Mouse (Mus musculus) embryonic facial prominence, embryonic 13.5 days (tissue): ENCODE data around the gene Foxn1. TPM values are rescaled to one million over a fixed set of nuclear protein-coding genes. Genes with fewer than 3 reads are reported as not detected.

Experiments used
- ATAC-seq: fragments of 200-750 bp; cut with Nextera tagmentation; 2 replicates; pipeline ENCODE4 v1.8.0; 2017; ENCODE audit warnings: low read depth; ENCODE audit not compliant: insufficient number of reproducible peaks, insufficient read depth, low FRiP score, low TSS enrichment
- H3K27ac ChIP-seq: fragments of 300-500 bp; sonication (generic); 2 replicates; pipeline ENCODE4 v1.5.1; 2015; ENCODE audit warnings: moderate library complexity, mild to moderate bottlenecking, inconsistent platforms
- H3K27me3 ChIP-seq: fragments of 300-500 bp; sonication (generic); 2 replicates; pipeline ENCODE4 v1.6.1; 2015; ENCODE audit warnings: mild to moderate bottlenecking, inconsistent platforms
- H3K36me3 ChIP-seq: fragments of 300-500 bp; sonication (generic); 2 replicates; pipeline ENCODE4 v1.6.1; 2015; ENCODE audit warnings: mild to moderate bottlenecking, inconsistent platforms
- H3K4me1 ChIP-seq: fragments of 300-500 bp; sonication (generic); 2 replicates; pipeline ENCODE4 v1.6.1; 2015; ENCODE audit warnings: inconsistent platforms
- H3K4me2 ChIP-seq: fragments of 300-500 bp; sonication (generic); 2 replicates; pipeline ENCODE4 v1.6.1; 2015; ENCODE audit warnings: moderate library complexity, mild to moderate bottlenecking, inconsistent platforms
- H3K4me3 ChIP-seq: fragments of 300-500 bp; sonication (generic); 2 replicates; pipeline ENCODE4 v1.5.1; 2015; ENCODE audit warnings: mild to moderate bottlenecking, inconsistent platforms
- H3K9ac ChIP-seq: fragments of 300-500 bp; sonication (generic); 2 replicates; pipeline ENCODE4 v1.6.1; 2015; ENCODE audit warnings: mild to moderate bottlenecking, inconsistent platforms
- H3K9me3 ChIP-seq: fragments of 300-500 bp; sonication (generic); 2 replicates; pipeline ENCODE4 v1.6.1; 2016; ENCODE audit warnings: inconsistent platforms
- WGBS: fragments of 180-500 bp; shearing (Covaris S2); methylation state at CpG from one replicate; pipeline ENCODE4 v1.1.7; 2015; ENCODE audit warnings: mixed read lengths; 5-methylcytosine and 5-hydroxymethylcytosine counted together
- polyA plus RNA-seq: library from polyadenylated mRNA; unstranded; fragments of >200 nt; fragmentation: Nextera tagmentation; extraction: Ambion mirVana; gene quantifications from 2 replicates; pipeline ENCODE4 v1.2.1, GENCODE M21; 2015

Gene Foxn1
- polyA plus RNA-seq, 1 experiment from 2014 or later = 1.1 TPM

DNA sequence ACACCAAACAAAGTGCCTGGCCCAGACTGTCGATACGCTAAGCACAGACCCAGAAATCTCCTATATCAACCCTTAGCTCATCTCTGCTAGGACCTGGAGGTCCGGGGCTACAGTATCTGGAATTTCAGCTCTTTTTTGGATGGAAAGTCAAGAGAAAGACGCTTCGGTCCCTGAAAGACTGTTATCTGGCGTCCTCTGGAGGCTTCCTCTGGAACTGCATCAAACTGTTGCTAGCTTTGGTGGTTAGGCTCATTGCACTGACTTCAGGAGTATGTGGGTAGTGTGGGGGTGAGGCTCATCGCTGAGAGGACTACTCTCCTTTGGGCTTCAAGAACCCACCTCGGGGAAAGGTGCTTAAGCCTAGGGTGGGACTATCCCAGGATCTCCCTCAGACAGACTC, 13.3 kb upstream of the Foxn1 start:
- peaks cover 13% of the 10 kb centered on the region for H3K4me1 ChIP-seq
- H3K4me3 ChIP-seq = no peak overlapping the region
- ATAC-seq = no peak
- H3K36me3 ChIP-seq = no peaks in the 10 kb centered on the region
- no peak overlapping the region for H3K27ac ChIP-seq
- H3K4me2 ChIP-seq = no peak overlapping the region
- H3K9me3 ChIP-seq = no peaks in the 10 kb centered on the region
- H3K27me3 ChIP-seq = 0 out of 2 replicates have a peak, but pooled peaks cover 4% of the 10 kb centered on the region
- no peak overlapping the region for H3K9ac ChIP-seq
- 14% methylated on average over 8 of the region's 8 CpGs for WGBS

GRCm38 (mm10) chr11:78398212-78398611, 11.9 kb upstream of the Foxn1 start:
- 0 out of 2 replicates have a peak, but pooled peaks cover 4% of the 10 kb centered on the region for H3K27me3 ChIP-seq
- ATAC-seq = no peak
- peaks cover 13% of the 10 kb centered on the region for H3K4me1 ChIP-seq
- H3K27ac ChIP-seq = no peak overlapping the region
- H3K36me3 ChIP-seq = no peaks in the 10 kb centered on the region
- H3K4me2 ChIP-seq = no peak overlapping the region
- H3K4me3 ChIP-seq = no peak overlapping the region
- no peak overlapping the region for H3K9ac ChIP-seq
- no peaks in the 10 kb centered on the region for H3K9me3 ChIP-seq
- WGBS = 85% methylated on average over 6 of the region's 6 CpGs

- Histone ChIP-seq H3K4me1 (peaks cover 13% of the 10 kb centered on the region), H3K9me3 (no peaks in the 10 kb centered on the region), H3K27me3 (0 out of 2 replicates have a peak, but pooled peaks cover 4% of the 10 kb centered on the region), H3K4me2 (peak overlapping the region; percentile 58), H3K4me3 (peak overlapping the region; percentile 30; the same call in 1 of the 2 replicates), H3K27ac (no peak overlapping the region), H3K9ac (peak overlapping the region; percentile 65), H3K36me3 (no peaks in the 10 kb centered on the region)
- 9% methylated on average over 18 of the region's 18 CpGs for WGBS
- ATAC-seq = peak; percentile 26; the same call in 1 of the 2 replicates
Measured at GRCm38 (mm10) chr11:78397397-78397796, 11.0 kb upstream of the Foxn1 start.

GRCm38 (mm10) chr11:78396950-78397349, 10.6 kb upstream of the Foxn1 start:
- WGBS = 28% methylated on average over 11 of the region's 11 CpGs
- H3K9ac ChIP-seq = peak overlapping the region; percentile 65
- no peaks in the 10 kb centered on the region for H3K36me3 ChIP-seq
- no peak for ATAC-seq
- H3K27ac ChIP-seq = no peak overlapping the region
- H3K4me3 ChIP-seq = peak overlapping the region; percentile 30; the same call in 1 of the 2 replicates
- no peaks in the 10 kb centered on the region for H3K9me3 ChIP-seq
- H3K4me1 ChIP-seq = peaks cover 13% of the 10 kb centered on the region
- H3K27me3 ChIP-seq = 0 out of 2 replicates have a peak, but pooled peaks cover 4% of the 10 kb centered on the region
- peak overlapping the region; percentile 58 for H3K4me2 ChIP-seq

- H3K9me3 ChIP-seq = no peaks in the 10 kb centered on the region
- no peak overlapping the region for H3K9ac ChIP-seq
- H3K27me3 ChIP-seq = no peaks in the 10 kb centered on the region
- WGBS = 77% methylated on average over 3 of the region's 3 CpGs
- H3K4me3 ChIP-seq = no peak overlapping the region
- ATAC-seq = no peak
- no peaks in the 10 kb centered on the region for H3K36me3 ChIP-seq
- peaks cover 9% of the 10 kb centered on the region for H3K4me1 ChIP-seq
- H3K27ac ChIP-seq = no peak overlapping the region
- H3K4me2 ChIP-seq = no peak overlapping the region
Measured at GRCm38 (mm10) chr11:78392728-78393127, 6.4 kb upstream of the Foxn1 start.

GRCm38 (mm10) chr11:78385776-78386175, 582 bp downstream of the Foxn1 start:
- Histone ChIP-seq H3K36me3 (no peaks in the 10 kb centered on the region), H3K4me3 (no peak overlapping the region), H3K27ac (no peak overlapping the region), H3K9me3 (no peaks in the 10 kb centered on the region), H3K9ac (no peak overlapping the region), H3K4me1 (peaks cover 6% of the 10 kb centered on the region; the same call in 1 of the 2 replicates), H3K4me2 (no peak overlapping the region; the same call in 1 of the 2 replicates), H3K27me3 (no peaks in the 10 kb centered on the region)
- ATAC-seq = no peak
- 74% methylated on average over 10 of the region's 10 CpGs for WGBS

- no peak overlapping the region for H3K4me3 ChIP-seq
- no peaks in the 10 kb centered on the region for H3K36me3 ChIP-seq
- H3K4me1 ChIP-seq = peaks cover 6% of the 10 kb centered on the region; the same call in 1 of the 2 replicates
- WGBS = 21% methylated on average over 5 of the region's 5 CpGs
- no peaks in the 10 kb centered on the region for H3K9me3 ChIP-seq
- no peak overlapping the region for H3K9ac ChIP-seq
- ATAC-seq = no peak
- no peak overlapping the region for H3K4me2 ChIP-seq
- H3K27me3 ChIP-seq = no peaks in the 10 kb centered on the region
- H3K27ac ChIP-seq = no peak overlapping the region
Measured at GRCm38 (mm10) chr11:78382701-78383100, 3.7 kb downstream of the Foxn1 start.

GRCm38 (mm10) chr11:78382286-78382685, 4.1 kb downstream of the Foxn1 start:
- H3K36me3 ChIP-seq = no peaks in the 10 kb centered on the region
- ATAC-seq = no peak
- no peak overlapping the region for H3K4me2 ChIP-seq
- no peaks in the 10 kb centered on the region for H3K9me3 ChIP-seq
- H3K9ac ChIP-seq = no peak overlapping the region
- peaks cover 6% of the 10 kb centered on the region; the same call in 1 of the 2 replicates for H3K4me1 ChIP-seq
- no peaks in the 10 kb centered on the region for H3K27me3 ChIP-seq
- 71% methylated on average over 7 of the region's 7 CpGs for WGBS
- no peak overlapping the region for H3K4me3 ChIP-seq
- H3K27ac ChIP-seq = no peak overlapping the region

DNA sequence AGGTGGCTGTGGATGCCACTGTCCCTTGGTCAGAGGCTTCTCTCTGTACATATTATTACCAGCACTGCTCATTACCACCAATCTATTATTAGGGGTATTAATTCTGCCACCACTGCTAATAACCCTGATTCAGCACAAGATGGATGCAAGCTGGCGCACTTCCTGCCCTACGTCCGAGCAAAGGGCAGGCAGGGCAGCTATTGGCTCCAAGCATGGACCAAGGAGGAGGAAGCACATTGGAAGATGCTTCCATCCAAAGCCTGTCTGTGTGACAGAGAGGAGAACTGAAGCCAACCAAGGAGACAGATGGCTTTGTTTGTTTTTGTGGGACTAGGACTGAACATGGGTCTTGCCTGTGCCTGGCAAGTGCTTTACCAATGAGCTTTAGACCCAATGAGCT, 5.4 kb downstream of the Foxn1 start:
- H3K27ac ChIP-seq = no peak overlapping the region
- WGBS = 73% methylated on average over 3 of the region's 3 CpGs
- ATAC-seq = no peak
- no peak overlapping the region for H3K4me2 ChIP-seq
- H3K36me3 ChIP-seq = no peaks in the 10 kb centered on the region
- no peak overlapping the region for H3K4me3 ChIP-seq
- no peak overlapping the region for H3K9ac ChIP-seq
- peaks cover 6% of the 10 kb centered on the region; the same call in 1 of the 2 replicates for H3K4me1 ChIP-seq
- H3K9me3 ChIP-seq = no peaks in the 10 kb centered on the region
- no peaks in the 10 kb centered on the region for H3K27me3 ChIP-seq

GRCm38 (mm10) chr11:78380351-78380750, 6.0 kb downstream of the Foxn1 start:
- no peaks in the 10 kb centered on the region for H3K9me3 ChIP-seq
- ATAC-seq = no peak
- H3K4me2 ChIP-seq = no peak overlapping the region
- no peak overlapping the region for H3K27ac ChIP-seq
- no peak overlapping the region for H3K4me3 ChIP-seq
- H3K36me3 ChIP-seq = no peaks in the 10 kb centered on the region
- H3K4me1 ChIP-seq = peaks cover 6% of the 10 kb centered on the region; the same call in 1 of the 2 replicates
- WGBS = 76% methylated on average over 4 of the region's 4 CpGs
- H3K9ac ChIP-seq = no peak overlapping the region
- no peaks in the 10 kb centered on the region for H3K27me3 ChIP-seq

- no peak for ATAC-seq
- Histone ChIP-seq H3K4me2 (no peak overlapping the region), H3K27me3 (no peaks in the 10 kb centered on the region), H3K9me3 (no peaks in the 10 kb centered on the region), H3K4me1 (peaks cover 14% of the 10 kb centered on the region), H3K4me3 (no peak overlapping the region), H3K27ac (no peak overlapping the region), H3K9ac (no peak overlapping the region), H3K36me3 (no peaks in the 10 kb centered on the region)
- 31% methylated on average over 12 of the region's 12 CpGs for WGBS
Measured at GRCm38 (mm10) chr11:78377549-78378159, 8.7 kb downstream of the Foxn1 start.

DNA sequence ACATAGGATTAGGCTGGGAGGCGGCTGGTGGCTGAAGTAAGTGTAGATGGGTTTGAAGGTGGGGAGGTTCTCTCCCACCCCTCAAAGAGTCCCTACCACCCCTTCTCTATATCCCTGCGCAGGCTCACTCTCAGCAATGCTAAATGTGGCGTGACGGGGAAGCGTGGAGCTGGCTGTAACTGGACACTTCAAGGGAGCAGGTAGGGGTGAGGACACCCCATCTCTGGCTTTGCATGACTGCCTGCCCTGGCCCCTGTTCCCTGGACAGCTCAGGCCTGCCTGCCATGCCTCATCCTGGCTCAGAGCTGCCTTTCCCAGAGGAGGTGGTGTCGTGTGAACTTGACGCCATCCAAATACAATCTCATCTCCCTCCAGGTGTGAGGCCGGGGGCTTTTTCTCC, 12.2 kb downstream of the Foxn1 start:
- ATAC-seq = no peak
- H3K4me2 ChIP-seq = no peak overlapping the region
- H3K27me3 ChIP-seq = no peaks in the 10 kb centered on the region
- 56% methylated on average over 8 of the region's 8 CpGs for WGBS
- H3K27ac ChIP-seq = no peak overlapping the region; the same call in 1 of the 2 replicates
- peak overlapping the region; percentile 36; the same call in 1 of the 2 replicates for H3K9ac ChIP-seq
- no peak overlapping the region for H3K4me3 ChIP-seq
- no peaks in the 10 kb centered on the region for H3K9me3 ChIP-seq
- H3K4me1 ChIP-seq = peaks cover 10% of the 10 kb centered on the region
- H3K36me3 ChIP-seq = no peaks in the 10 kb centered on the region
